Mouse (Mus musculus) stomach, postnatal 0 days (tissue): ENCODE data around the gene Cebpe. TPM values are rescaled to one million over a fixed set of nuclear protein-coding genes. Genes with fewer than 3 reads are reported as not detected.
A peak's percentile ranks its signal among the peaks of the same experiment; 100 is the strongest.

Source experiments
- ATAC-seq: fragments of 200-750 bp; cut with Nextera tagmentation; 2 replicates; pipeline ENCODE4 v1.8.0; 2017; ENCODE audit not compliant: low FRiP score, low TSS enrichment
- DNase-seq: peaks from one replicate; pipeline ENCODE4 v3.0.0-alpha.2; 2016; ENCODE audit warnings: low spot score
- H3K27ac ChIP-seq: fragments of 300-500 bp; sonication (generic); replicated peaks from 2 replicates; pipeline ENCODE4 v1.5.1; 2014; ENCODE audit warnings: mild to moderate bottlenecking, control low read depth
- H3K27me3 ChIP-seq: fragments of 300-500 bp; sonication (generic); 2 replicates; pipeline ENCODE4 v1.6.1; 2014; ENCODE audit warnings: low read length; ENCODE audit not compliant: control insufficient read depth, insufficient read depth
- H3K36me3 ChIP-seq: fragments of 300-500 bp; sonication (generic); 2 replicates; pipeline ENCODE4 v1.6.1; 2014; ENCODE audit warnings: low read length, mixed read lengths; ENCODE audit not compliant: control insufficient read depth, insufficient read depth
- H3K4me1 ChIP-seq: fragments of 300-500 bp; sonication (generic); replicated peaks from 2 replicates; pipeline ENCODE4 v1.6.1; 2014; ENCODE audit warnings: antibody characterized with exemption; ENCODE audit not compliant: control insufficient read depth, insufficient read depth
- H3K4me2 ChIP-seq: fragments of 300-500 bp; sonication (generic); replicated peaks from 2 replicates; pipeline ENCODE4 v1.6.1; 2014; ENCODE audit warnings: low read depth, mild to moderate bottlenecking, control low read depth, moderate library complexity
- H3K4me3 ChIP-seq: fragments of 300-500 bp; sonication (generic); 2 replicates; pipeline ENCODE4 v1.5.1; 2014; ENCODE audit warnings: low read depth, low read length, control low read depth
- H3K9ac ChIP-seq: fragments of 300-500 bp; sonication (generic); 2 replicates; pipeline ENCODE4 v1.6.1; 2014; ENCODE audit warnings: mild to moderate bottlenecking, low read length, control low read depth, mixed read lengths
- H3K9me3 ChIP-seq: fragments of 300-500 bp; sonication (generic); 2 replicates; pipeline ENCODE4 v1.6.1; 2016; ENCODE audit warnings: low read length; ENCODE audit not compliant: control insufficient read depth
- CTCF ChIP-seq: IDR thresholded peaks from 2 replicates; pipeline ENCODE4 v1.5.1; 2016; ENCODE audit warnings: antibody characterized with exemption, low read depth, mild to moderate bottlenecking, moderate library complexity
- EP300 ChIP-seq: optimal IDR thresholded peaks from 2 replicates; pipeline ENCODE3; 2016; ENCODE audit warnings: antibody characterized with exemption
- WGBS: fragments of 180-500 bp; shearing (Covaris S2); extraction: QIAGEN DNeasy Blood & Tissue Kit; methylation state at CpG from one replicate; pipeline ENCODE4 v1.1.7; 2014; 5-methylcytosine and 5-hydroxymethylcytosine counted together
- polyA plus RNA-seq: library from polyadenylated mRNA; unstranded; fragments of >200 nt; fragmentation: Nextera tagmentation; extraction: Ambion mirVana; gene quantifications from 2 replicates; pipeline ENCODE4 v1.2.1, GENCODE M21; 2015

The Cebpe gene
- polyA plus RNA-seq, 1 experiment from 2014 or later = 0.10 TPM

- Histone ChIP-seq H3K9me3 (no peaks in the 10 kb centered on the region), H3K27ac (no peak overlapping the region), H3K4me1 (0 out of 2 replicates have a peak, but pooled peaks cover 2% of the 10 kb centered on the region), H3K27me3 (no peaks in the 10 kb centered on the region), H3K9ac (no peak overlapping the region), H3K36me3 (no peaks in the 10 kb centered on the region), H3K4me2 (no peak overlapping the region), H3K4me3 (no peak overlapping the region)
- DNase-seq (no peak), ATAC-seq (no peak)
- 65% methylated on average over 4 of the region's 4 CpGs for WGBS
- TF ChIP-seq CTCF (no peak), EP300 (no peak)
Observed at GRCm38 (mm10) chr14:54749238-54749637, 37.3 kb upstream of the Cebpe start.

- Histone ChIP-seq H3K4me3 (no peak overlapping the region), H3K36me3 (no peaks in the 10 kb centered on the region), H3K27me3 (no peaks in the 10 kb centered on the region), H3K4me2 (no peak overlapping the region), H3K4me1 (0 out of 2 replicates have a peak, but pooled peaks cover 2% of the 10 kb centered on the region), H3K9me3 (no peaks in the 10 kb centered on the region), H3K27ac (no peak overlapping the region), H3K9ac (no peak overlapping the region)
- ATAC-seq (peak; percentile 73), DNase-seq (peak; percentile 29)
- TF ChIP-seq EP300 (no peak), CTCF (no peak)
- 67% methylated on average over 16 of the region's 16 CpGs for WGBS
Observed at GRCm38 (mm10) chr14:54747942-54748917, 36.3 kb upstream of the Cebpe start.

- no peak overlapping the region for H3K4me2 ChIP-seq
- WGBS = 64% methylated on average over 9 of the region's 9 CpGs
- no peaks in the 10 kb centered on the region for H3K27me3 ChIP-seq
- H3K9me3 ChIP-seq = no peaks in the 10 kb centered on the region
- 0 out of 2 replicates have a peak, but pooled peaks cover 2% of the 10 kb centered on the region for H3K4me1 ChIP-seq
- TF ChIP-seq CTCF (no peak), EP300 (no peak)
- H3K36me3 ChIP-seq = no peaks in the 10 kb centered on the region
- no peak overlapping the region for H3K27ac ChIP-seq
- H3K9ac ChIP-seq = no peak overlapping the region
- ATAC-seq (no peak), DNase-seq (no peak)
- H3K4me3 ChIP-seq = no peak overlapping the region
Observed at GRCm38 (mm10) chr14:54746038-54746437, 34.1 kb upstream of the Cebpe start.

GRCm38 (mm10) chr14:54744473-54744872 lies 32.5 kb upstream of the Cebpe start:
- TF ChIP-seq EP300 (no peak), CTCF (no peak)
- Histone ChIP-seq H3K36me3 (no peaks in the 10 kb centered on the region), H3K4me1 (0 out of 2 replicates have a peak, but pooled peaks cover 2% of the 10 kb centered on the region), H3K9ac (no peak overlapping the region), H3K9me3 (no peaks in the 10 kb centered on the region), H3K4me3 (no peak overlapping the region), H3K4me2 (no peak overlapping the region), H3K27me3 (no peaks in the 10 kb centered on the region), H3K27ac (no peak overlapping the region)
- 43% methylated on average over 8 of the region's 8 CpGs for whole genome bisulfite sequencing
- no peak for ATAC-seq
- DNase-seq = no peak

- H3K9ac ChIP-seq = no peak overlapping the region
- no peak overlapping the region for H3K4me2 ChIP-seq
- ATAC-seq = no peak
- H3K36me3 ChIP-seq = no peaks in the 10 kb centered on the region
- TF ChIP-seq EP300 (no peak), CTCF (no peak)
- WGBS = 64% methylated on average over 2 of the region's 2 CpGs
- H3K4me3 ChIP-seq = no peak overlapping the region
- H3K27ac ChIP-seq = no peak overlapping the region
- DNase-seq = no peak
- no peaks in the 10 kb centered on the region for H3K27me3 ChIP-seq
- H3K9me3 ChIP-seq = no peaks in the 10 kb centered on the region
- H3K4me1 ChIP-seq = no peaks in the 10 kb centered on the region
Observed at GRCm38 (mm10) chr14:54742375-54742774, 30.4 kb upstream of the Cebpe start.

GRCm38 (mm10) chr14:54741721-54742120 lies 29.7 kb upstream of the Cebpe start:
- H3K27ac ChIP-seq = no peak overlapping the region
- no peak overlapping the region for H3K4me2 ChIP-seq
- H3K36me3 ChIP-seq = no peaks in the 10 kb centered on the region
- H3K4me1 ChIP-seq = no peaks in the 10 kb centered on the region
- no peak overlapping the region for H3K4me3 ChIP-seq
- TF ChIP-seq EP300 (no peak), CTCF (no peak)
- no peak for ATAC-seq
- no peaks in the 10 kb centered on the region for H3K27me3 ChIP-seq
- 73% methylated on average over 6 of the region's 6 CpGs for WGBS
- DNase-seq = no peak
- no peak overlapping the region for H3K9ac ChIP-seq
- H3K9me3 ChIP-seq = no peaks in the 10 kb centered on the region
